Mouse (Mus musculus) liver, postnatal 0 days (tissue): ENCODE measurements at regions not wholly inside any gene's neighbourhood (a gene's known extent, or its start where the extent isn't known, plus 50 kb on each side); places are given as distances from the start of the nearest gene placed in this dataset.

Experiments used
- ATAC-seq: fragments of 200-750 bp; cut with Nextera tagmentation; 2 replicates; pipeline ENCODE4 v1.8.0; 2017; ENCODE audit warnings: mild to moderate bottlenecking, moderate library complexity
- DNase-seq: peaks from one replicate; pipeline ENCODE4 v3.0.0-alpha.2; 2016
- H3K27ac ChIP-seq: fragments of 300-500 bp; sonication (generic); 2 replicates; pipeline ENCODE4 v1.5.1; 2014; ENCODE audit warnings: antibody characterized with exemption, moderate library complexity, mild to moderate bottlenecking, low read depth
- H3K27me3 ChIP-seq: fragments of 300-500 bp; sonication (generic); 2 replicates; pipeline ENCODE4 v1.6.1; 2014; ENCODE audit warnings: low read length, control low read depth, mixed read lengths; ENCODE audit not compliant: insufficient read depth
- H3K36me3 ChIP-seq: fragments of 300-500 bp; sonication (generic); replicated peaks from 2 replicates; pipeline ENCODE4 v1.6.1; 2014; ENCODE audit warnings: mild to moderate bottlenecking, control low read depth, low read length, moderate library complexity, mixed read lengths; ENCODE audit not compliant: insufficient read depth
- H3K4me1 ChIP-seq: fragments of 300-500 bp; sonication (generic); 2 replicates; pipeline ENCODE4 v1.6.1; 2014; ENCODE audit warnings: antibody characterized with exemption, mild to moderate bottlenecking, control low read depth; ENCODE audit not compliant: insufficient read depth
- H3K4me2 ChIP-seq: fragments of 300-500 bp; sonication (generic); 2 replicates; pipeline ENCODE4 v1.6.1; 2014; ENCODE audit warnings: low read depth, mild to moderate bottlenecking, low read length, moderate library complexity, mixed read lengths
- H3K4me3 ChIP-seq: fragments of 300-500 bp; sonication (generic); 2 replicates; pipeline ENCODE4 v1.5.1; 2014; ENCODE audit warnings: low read depth, low read length
- H3K9ac ChIP-seq: fragments of 300-500 bp; sonication (generic); replicated peaks from 2 replicates; pipeline ENCODE4 v1.6.1; 2014; ENCODE audit warnings: mild to moderate bottlenecking, moderate library complexity
- H3K9me3 ChIP-seq: fragments of 300-500 bp; sonication (generic); 2 replicates; pipeline ENCODE4 v1.6.1; 2016; ENCODE audit warnings: mild to moderate bottlenecking, control low read depth, low read length, mixed read lengths
- CTCF ChIP-seq: sonication (generic); IDR thresholded peaks from 2 replicates; pipeline ENCODE4 v1.5.1; 2016; ENCODE audit warnings: antibody characterized with exemption, low read depth
- EP300 ChIP-seq: IDR thresholded peaks from 2 replicates; pipeline ENCODE4 v1.6.1; 2016; ENCODE audit warnings: antibody characterized with exemption, low read depth, mild to moderate bottlenecking
- WGBS: fragments of 180-500 bp; shearing (Covaris S2); extraction: QIAGEN DNeasy Blood & Tissue Kit; methylation state at CpG from one replicate; pipeline ENCODE4 v1.1.7; 2014; ENCODE audit not compliant: insufficient replicate concordance; 5-methylcytosine and 5-hydroxymethylcytosine counted together

GRCm38 (mm10) chr4:142617676-142618075 lies 378.5 kb upstream of the Kazn start:
- no peak for ATAC-seq
- Histone ChIP-seq H3K36me3 (no peaks in the 10 kb centered on the region), H3K4me1 (no peaks in the 10 kb centered on the region), H3K27me3 (no peaks in the 10 kb centered on the region), H3K4me3 (no peak overlapping the region), H3K27ac (no peak overlapping the region), H3K4me2 (no peak overlapping the region), H3K9ac (no peak overlapping the region), H3K9me3 (no peaks in the 10 kb centered on the region; the same call in 1 of the 2 replicates)
- WGBS = 59% methylated on average over 5 of the region's 5 CpGs
- DNase-seq = no peak
- TF ChIP-seq EP300 = no peak
- TF ChIP-seq CTCF = peak; percentile 47

- H3K9me3 ChIP-seq = no peaks in the 10 kb centered on the region; the same call in 1 of the 2 replicates
- H3K27ac ChIP-seq = no peak overlapping the region
- DNase-seq = no peak
- no peaks in the 10 kb centered on the region for H3K4me1 ChIP-seq
- TF ChIP-seq EP300 = no peak
- H3K27me3 ChIP-seq = no peaks in the 10 kb centered on the region
- H3K36me3 ChIP-seq = no peaks in the 10 kb centered on the region
- H3K4me2 ChIP-seq = no peak overlapping the region
- WGBS = 79% methylated on average over 7 of the region's 7 CpGs
- no peak for ATAC-seq
- no peak overlapping the region for H3K4me3 ChIP-seq
- no peak overlapping the region for H3K9ac ChIP-seq
Observed at GRCm38 (mm10) chr4:142616901-142617300, 377.7 kb upstream of the Kazn start.

- Histone ChIP-seq H3K9ac (no peak overlapping the region), H3K27me3 (no peaks in the 10 kb centered on the region), H3K4me1 (no peaks in the 10 kb centered on the region), H3K9me3 (no peaks in the 10 kb centered on the region), H3K36me3 (no peaks in the 10 kb centered on the region), H3K4me2 (no peak overlapping the region), H3K4me3 (no peak overlapping the region), H3K27ac (no peak overlapping the region)
- TF ChIP-seq EP300 = no peak
- TF ChIP-seq CTCF = no peak
- DNase-seq = no peak
- no peak for ATAC-seq
- WGBS = 64% methylated on average over 3 of the region's 3 CpGs
Observed at GRCm38 (mm10) chr4:142605098-142605497, 365.9 kb upstream of the Kazn start.

- Histone ChIP-seq H3K9me3 (no peaks in the 10 kb centered on the region), H3K4me2 (no peak overlapping the region), H3K27me3 (no peaks in the 10 kb centered on the region), H3K27ac (no peak overlapping the region), H3K36me3 (no peaks in the 10 kb centered on the region), H3K4me1 (no peaks in the 10 kb centered on the region), H3K4me3 (no peak overlapping the region), H3K9ac (no peak overlapping the region)
- 66% methylated on average over 4 of the region's 4 CpGs for WGBS
- DNase-seq = no peak
- no peak for TF ChIP-seq EP300
- no peak for TF ChIP-seq CTCF
- no peak for ATAC-seq
Observed at GRCm38 (mm10) chr4:142597214-142597613, 358.0 kb upstream of the Kazn start.

GRCm38 (mm10) chr4:142589084-142589741 lies 350.0 kb upstream of the Kazn start:
- Histone ChIP-seq H3K4me1 (no peaks in the 10 kb centered on the region), H3K4me3 (no peak overlapping the region), H3K27ac (no peak overlapping the region), H3K36me3 (no peaks in the 10 kb centered on the region), H3K9me3 (no peaks in the 10 kb centered on the region), H3K9ac (no peak overlapping the region), H3K4me2 (no peak overlapping the region), H3K27me3 (no peaks in the 10 kb centered on the region)
- TF ChIP-seq EP300 = no peak
- no peak for TF ChIP-seq CTCF
- WGBS = 62% methylated on average over 7 of the region's 7 CpGs
- DNase-seq = no peak
- ATAC-seq = no peak

- Histone ChIP-seq H3K27me3 (no peaks in the 10 kb centered on the region), H3K4me1 (no peaks in the 10 kb centered on the region), H3K36me3 (no peaks in the 10 kb centered on the region), H3K9me3 (no peaks in the 10 kb centered on the region), H3K9ac (no peak overlapping the region), H3K4me2 (no peak overlapping the region), H3K27ac (no peak overlapping the region), H3K4me3 (no peak overlapping the region)
- no peak for TF ChIP-seq EP300
- ATAC-seq (no peak), DNase-seq (no peak)
- WGBS = 78% methylated on average over 24 of the region's 24 CpGs
Observed at GRCm38 (mm10) chr4:142588418-142589083, 349.4 kb upstream of the Kazn start.
